Mouse (Mus musculus) spleen, postnatal 4 days (tissue): ENCODE results near the gene Rnf183.

ENCODE experiments used
- DNase-seq, 2 experiments: peaks; one replicate each; pipeline ENCODE4 v3.0.0; 2022; ENCODE audit warnings: low spot score in 2 of 2

Gene Rnf183

GRCm38 (mm10) chr4:62383752-62384151 lies 51.3 kb downstream of the Rnf183 start:
- DNase-seq = no peak

GRCm38 (mm10) chr4:62383207-62383606 lies 51.8 kb downstream of the Rnf183 start:
- DNase-seq = no peak

- DNase-seq = no peak
Observed at GRCm38 (mm10) chr4:62379724-62380381, 55.2 kb downstream of the Rnf183 start.
